Mouse (Mus musculus): ENCODE data around the gene Tbx6.

DNA sequence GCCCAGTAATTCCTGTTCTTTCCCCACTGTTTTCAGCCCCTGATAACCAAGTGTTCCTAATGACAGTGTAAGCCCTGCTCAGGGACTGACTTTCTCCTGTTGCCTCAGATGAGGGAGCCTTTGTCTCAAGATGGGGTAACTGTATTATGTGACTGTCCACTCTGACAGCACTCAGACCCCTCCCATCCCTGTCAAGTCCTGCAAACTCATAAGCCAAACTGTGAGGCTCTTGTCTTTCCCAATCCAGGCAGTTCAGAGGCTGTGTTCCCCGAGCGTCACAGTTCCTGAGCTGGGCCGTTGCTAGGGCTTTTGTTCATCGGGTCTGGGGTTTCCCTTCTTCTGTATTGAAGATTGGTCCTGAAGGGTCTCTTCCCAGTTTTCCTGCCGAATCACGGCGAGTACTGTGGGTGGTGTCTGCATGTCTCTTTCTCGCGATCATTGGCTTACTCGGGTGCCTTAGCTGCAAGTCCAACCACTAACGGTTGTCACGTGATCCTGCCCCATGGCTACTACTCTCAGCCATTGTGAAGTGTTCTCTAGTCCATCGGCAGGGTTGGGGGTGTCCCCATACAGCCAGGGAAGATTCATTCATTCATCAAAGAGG is 41.0 kb upstream of the Tbx6 start:
- TF ChIP-seq CTCF (conservative IDR thresholded peaks at IDR 0.05; ENCODE audit: low read length) (no peak), NANOG (IDR thresholded peaks at IDR 0.05; ENCODE audit: borderline replicate concordance, low read length) (no peak)

All from E14TG2a.4 (cell line).